Mouse (Mus musculus) stomach, embryonic 16.5 days (tissue): Measurements from ENCODE around the gene Pygo1. TPM values are rescaled to one million over a fixed set of nuclear protein-coding genes. Genes with fewer than 3 reads are reported as not detected.
A peak's percentile ranks its signal among the peaks of the same experiment; 100 is the strongest.

Experiments used
- ATAC-seq: fragments of 200-750 bp; cut with Nextera tagmentation; 2 replicates; pipeline ENCODE4 v1.8.0; 2017; ENCODE audit warnings: moderate number of reproducible peaks, moderate TSS enrichment; ENCODE audit not compliant: insufficient read depth, low FRiP score
- H3K27ac ChIP-seq: fragments of 300-500 bp; sonication (generic); 2 replicates; pipeline ENCODE4 v1.5.1; 2014; ENCODE audit warnings: low read length
- H3K27me3 ChIP-seq: fragments of 300-500 bp; sonication (generic); 2 replicates; pipeline ENCODE4 v1.6.1; 2014; ENCODE audit warnings: low read length, control low read depth, mixed read lengths; ENCODE audit not compliant: control insufficient read depth, insufficient read depth
- H3K36me3 ChIP-seq: fragments of 300-500 bp; sonication (generic); 2 replicates; pipeline ENCODE4 v1.6.1; 2014; ENCODE audit warnings: low read length; ENCODE audit not compliant: control insufficient read depth, insufficient read depth
- H3K4me1 ChIP-seq: fragments of 300-500 bp; sonication (generic); 2 replicates; pipeline ENCODE4 v1.6.1; 2014; ENCODE audit warnings: low read length, control low read depth, mixed read lengths; ENCODE audit not compliant: control insufficient read depth, insufficient read depth
- H3K4me2 ChIP-seq: fragments of 300-500 bp; sonication (generic); 2 replicates; pipeline ENCODE4 v1.6.1; 2014; ENCODE audit warnings: low read depth, low read length, mixed read lengths
- H3K4me3 ChIP-seq: fragments of 300-500 bp; sonication (generic); replicated peaks from 2 replicates; pipeline ENCODE4 v1.5.1; 2014; ENCODE audit warnings: mild to moderate bottlenecking, low read length
- H3K9ac ChIP-seq: fragments of 300-500 bp; sonication (generic); 2 replicates; pipeline ENCODE4 v1.6.1; 2014; ENCODE audit warnings: low read length
- H3K9me3 ChIP-seq: fragments of 300-500 bp; sonication (generic); replicated peaks from 2 replicates; pipeline ENCODE4 v1.6.1; 2016; ENCODE audit warnings: low read length, control low read depth; ENCODE audit not compliant: control insufficient read depth
- WGBS: fragments of 180-500 bp; shearing (Covaris S2); extraction: QIAGEN DNeasy Blood & Tissue Kit; methylation state at CpG from one replicate; pipeline ENCODE4 v1.1.7; 2014; 5-methylcytosine and 5-hydroxymethylcytosine counted together
- polyA plus RNA-seq: library from polyadenylated mRNA; unstranded; fragments of >200 nt; fragmentation: Nextera tagmentation; extraction: Ambion mirVana; gene quantifications from 2 replicates; pipeline ENCODE4 v1.2.1, GENCODE M21; 2015

Pygo1 gene
- 2.5 and 2.8 TPM in 2 replicates for polyA plus RNA-seq

- peak within 1 kb of the TSS; percentile 71 for H3K4me3 ChIP-seq
- WGBS: under 1% methylated on average over 104 of the region's 108 CpGs
- H3K9ac ChIP-seq: peak within 1 kb of the TSS; percentile 91
- peak; percentile 88 for ATAC-seq
- peak within 1 kb of the TSS; percentile 73 for H3K4me2 ChIP-seq
- H3K9me3 ChIP-seq: no peaks in the 10 kb centered on the region
- peaks cover 10% of the 10 kb centered on the region for H3K4me1 ChIP-seq
- H3K27me3 ChIP-seq: peaks cover 2% of the 10 kb centered on the region; the same call in 1 of the 2 replicates
- H3K36me3 ChIP-seq: no peaks in the 10 kb centered on the region
- peak within 1 kb of the TSS; percentile 79 for H3K27ac ChIP-seq
Observed at GRCm38 (mm10) chr9:72925021-72925934, at the start of gene Pygo1. Gene Pygo1, plus strand, starts transcription at chr9:72925645.

- Histone ChIP-seq H3K4me2 (no peak overlapping the region), H3K9ac (no peak overlapping the region), H3K4me1 (peaks cover 43% of the 10 kb centered on the region), H3K9me3 (no peaks in the 10 kb centered on the region), H3K4me3 (no peak overlapping the region), H3K36me3 (no peaks in the 10 kb centered on the region), H3K27me3 (no peaks in the 10 kb centered on the region), H3K27ac (no peak overlapping the region)
- ATAC-seq: no peak
- WGBS: 87% methylated on average over 2 of the region's 2 CpGs
Observed at GRCm38 (mm10) chr9:72875878-72876277, 49.6 kb upstream of the Pygo1 start.

- H3K27me3 ChIP-seq: no peaks in the 10 kb centered on the region
- no peaks in the 10 kb centered on the region for H3K9me3 ChIP-seq
- ATAC-seq: peak; percentile 52; the same call in 1 of the 2 replicates
- peak overlapping the region; percentile 22 for H3K4me2 ChIP-seq
- peaks cover 38% of the 10 kb centered on the region for H3K4me1 ChIP-seq
- H3K36me3 ChIP-seq: no peaks in the 10 kb centered on the region
- 0 out of 2 replicates have a peak overlapping the region, but pooled peaks have one; percentile 28 for H3K9ac ChIP-seq
- no peak overlapping the region for H3K27ac ChIP-seq
- no peak overlapping the region for H3K4me3 ChIP-seq
- 18% methylated on average over 11 of the region's 11 CpGs for WGBS
Observed at GRCm38 (mm10) chr9:72877905-72878304, 47.5 kb upstream of the Pygo1 start.

DNA sequence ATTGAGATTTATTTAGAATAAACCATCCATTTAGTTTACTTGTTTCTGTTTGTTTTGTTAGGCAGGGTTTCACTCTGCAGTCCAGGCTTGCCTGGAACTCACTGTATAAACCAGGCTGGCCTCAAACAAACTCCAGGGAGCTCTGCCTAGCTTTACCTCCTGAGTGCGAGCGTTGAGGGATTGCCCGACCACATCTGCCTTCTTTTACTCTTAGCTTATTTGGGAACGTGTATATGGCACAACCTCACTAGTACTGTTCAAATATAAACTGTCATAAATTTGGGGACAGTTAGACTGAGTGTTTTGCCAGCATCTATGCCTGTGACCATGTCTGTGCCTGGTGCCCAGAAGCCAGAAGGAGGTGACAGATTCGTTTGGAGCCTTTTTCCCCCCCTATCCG lies 46.8 kb upstream of the Pygo1 start:
- Histone ChIP-seq H3K27me3 (no peaks in the 10 kb centered on the region), H3K4me3 (no peak overlapping the region), H3K4me2 (no peak overlapping the region), H3K9me3 (no peaks in the 10 kb centered on the region), H3K4me1 (peaks cover 38% of the 10 kb centered on the region), H3K27ac (peak overlapping the region; percentile 8; the same call in 1 of the 2 replicates), H3K36me3 (no peaks in the 10 kb centered on the region), H3K9ac (no peak overlapping the region)
- 47% methylated on average over 6 of the region's 6 CpGs for WGBS
- no peak for ATAC-seq

- ATAC-seq: no peak
- no peak overlapping the region for H3K9ac ChIP-seq
- no peaks in the 10 kb centered on the region for H3K36me3 ChIP-seq
- no peak overlapping the region for H3K4me2 ChIP-seq
- WGBS: 70% methylated on average over 3 of the region's 3 CpGs
- no peaks in the 10 kb centered on the region for H3K27me3 ChIP-seq
- no peak overlapping the region for H3K4me3 ChIP-seq
- H3K9me3 ChIP-seq: no peaks in the 10 kb centered on the region
- peaks cover 38% of the 10 kb centered on the region for H3K4me1 ChIP-seq
- H3K27ac ChIP-seq: no peak overlapping the region
Observed at GRCm38 (mm10) chr9:72879601-72880000, 45.8 kb upstream of the Pygo1 start.

DNA sequence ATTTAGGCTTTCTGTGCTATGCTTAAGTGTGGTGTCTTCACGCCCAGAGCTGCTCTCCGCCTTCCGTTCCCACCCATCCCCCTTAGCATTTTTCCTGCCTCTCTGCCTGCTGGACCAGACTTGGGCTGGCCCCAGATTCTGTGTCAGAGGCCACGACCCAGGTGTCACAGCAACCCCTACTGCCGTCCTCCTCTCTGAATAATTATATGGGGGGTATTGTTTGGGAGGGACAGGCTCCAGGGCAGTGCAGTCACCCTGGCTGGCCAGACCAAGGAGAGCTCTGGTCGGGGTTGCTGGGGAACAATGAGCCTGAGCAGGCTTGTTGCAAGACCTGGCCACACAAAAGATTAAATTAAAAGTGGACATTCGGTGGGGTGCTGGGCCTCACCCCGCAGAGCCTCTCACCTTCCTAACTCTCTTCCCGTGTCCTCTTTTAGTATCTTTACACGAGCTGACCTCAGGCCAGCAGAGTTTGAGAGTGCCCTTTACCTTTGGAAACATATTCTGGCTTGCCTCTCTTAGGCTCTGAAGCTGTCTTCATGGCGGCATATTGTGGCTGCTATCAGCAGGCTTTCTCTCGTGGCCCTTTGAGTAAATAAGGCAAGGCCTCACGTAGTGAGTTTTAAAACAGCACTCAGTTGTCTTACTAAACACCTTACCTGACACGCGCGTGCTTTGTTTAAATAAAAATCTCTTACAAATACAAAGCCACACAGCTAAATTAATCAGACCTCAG lies 45.1 kb upstream of the Pygo1 start:
- ATAC-seq: 0 out of 2 replicates have a peak, but pooled peaks have one; percentile 34
- peak overlapping the region; percentile 34; the same call in 1 of the 2 replicates for H3K9ac ChIP-seq
- 0 out of 2 replicates have a peak overlapping the region, but pooled peaks have one; percentile 29 for H3K27ac ChIP-seq
- no peaks in the 10 kb centered on the region for H3K9me3 ChIP-seq
- H3K27me3 ChIP-seq: no peaks in the 10 kb centered on the region
- WGBS: 34% methylated on average over 16 of the region's 16 CpGs
- no peak overlapping the region for H3K4me2 ChIP-seq
- H3K4me3 ChIP-seq: no peak overlapping the region
- H3K4me1 ChIP-seq: peaks cover 38% of the 10 kb centered on the region
- no peaks in the 10 kb centered on the region for H3K36me3 ChIP-seq

DNA sequence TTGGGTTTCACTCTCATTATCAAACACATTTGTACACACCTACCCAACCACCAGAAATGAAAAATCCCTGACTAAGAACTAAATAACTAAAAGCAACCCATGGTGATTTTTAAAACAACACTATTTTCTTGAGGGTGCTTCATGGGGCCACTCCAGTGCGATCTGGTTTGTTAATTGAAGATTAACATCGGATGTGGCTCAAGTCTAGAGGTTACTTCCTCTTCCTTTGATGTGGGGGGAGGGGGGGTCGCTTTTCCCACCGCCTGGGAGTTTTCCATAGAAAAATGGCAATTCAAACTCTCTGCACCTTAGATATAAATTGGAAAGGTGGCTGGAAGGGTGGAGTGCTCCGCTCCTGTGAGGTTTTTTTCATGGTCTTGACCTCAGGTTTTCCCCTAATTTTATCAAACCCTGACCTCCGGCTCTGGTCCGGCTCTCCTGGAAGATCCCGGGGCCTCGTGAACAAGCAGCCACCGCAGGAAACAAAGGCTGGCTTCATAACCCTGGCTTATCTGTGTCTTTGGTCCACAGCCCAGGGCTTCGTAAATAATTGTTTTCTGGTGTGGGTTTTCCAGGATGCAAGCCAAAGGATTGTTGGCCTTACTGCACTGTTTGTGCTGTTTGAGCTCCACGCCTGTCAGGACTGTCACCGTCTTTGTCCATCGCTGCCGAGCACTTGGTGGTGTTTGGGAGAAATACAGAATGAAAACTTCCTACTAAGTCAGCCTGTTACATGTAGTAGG lies 44.2 kb upstream of the Pygo1 start:
- no peak for ATAC-seq
- H3K4me2 ChIP-seq: peak overlapping the region; percentile 11; the same call in 1 of the 2 replicates
- no peaks in the 10 kb centered on the region for H3K9me3 ChIP-seq

GRCm38 (mm10) chr9:72883940-72884339 lies 41.5 kb upstream of the Pygo1 start:
- peak; percentile 41; the same call in 1 of the 2 replicates for ATAC-seq

More for the DNA sequence above, 44.2 kb upstream of the Pygo1 start:
- Histone ChIP-seq H3K4me1 (peaks cover 38% of the 10 kb centered on the region), H3K27ac (peak overlapping the region; percentile 29; the same call in 1 of the 2 replicates), H3K36me3 (no peaks in the 10 kb centered on the region), H3K4me3 (no peak overlapping the region), H3K27me3 (no peaks in the 10 kb centered on the region), H3K9ac (no peak overlapping the region)
- 22% methylated on average over 15 of the region's 15 CpGs for WGBS

More at GRCm38 (mm10) chr9:72883940-72884339, 41.5 kb upstream of the Pygo1 start:
- 9% methylated on average over 3 of the region's 3 CpGs for WGBS
- no peaks in the 10 kb centered on the region for H3K36me3 ChIP-seq
- no peaks in the 10 kb centered on the region for H3K9me3 ChIP-seq
- H3K4me1 ChIP-seq: peaks cover 22% of the 10 kb centered on the region
- no peak overlapping the region for H3K4me3 ChIP-seq
- no peak overlapping the region for H3K4me2 ChIP-seq
- no peaks in the 10 kb centered on the region for H3K27me3 ChIP-seq
- H3K27ac ChIP-seq: no peak overlapping the region
- H3K9ac ChIP-seq: no peak overlapping the region
